Mouse (Mus musculus) spleen, adult 12 weeks (tissue): ENCODE data around the gene Phkg2.

Source experiments
- DNase-seq: peaks from one replicate; pipeline ENCODE4 v3.0.0; 2022; ENCODE audit warnings: low spot score

Gene Phkg2

GRCm38 (mm10) chr7:127572895-127573471, at the start of gene Phkg2:
Gene Phkg2 (plus strand): TSS chr7:127573340.
- peak; percentile 82 for DNase-seq

DNA sequence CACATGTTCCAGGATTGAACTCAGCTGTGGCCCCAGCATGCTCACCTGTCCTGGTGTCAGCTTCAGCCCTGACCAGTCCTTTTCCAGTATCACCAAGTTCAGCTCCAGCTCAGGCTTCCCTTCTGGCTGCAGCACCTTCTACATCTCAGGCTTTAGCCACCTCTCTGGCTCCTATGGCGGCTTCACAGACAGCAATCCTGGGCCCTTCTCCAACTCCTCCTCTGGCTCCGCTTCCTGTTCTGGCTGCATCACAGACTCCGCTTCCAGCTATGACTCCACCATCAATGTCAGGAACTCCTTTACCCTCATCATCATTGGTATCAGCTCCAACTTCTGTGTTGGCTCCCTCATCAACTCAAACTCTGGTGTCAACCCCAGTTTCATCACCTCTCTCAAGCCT, 31.5 kb upstream of the Phkg2 start:
- DNase-seq, result no peak

GRCm38 (mm10) chr7:127549116-127549835, 23.9 kb upstream of the Phkg2 start:
- no peak for DNase-seq

GRCm38 (mm10) chr7:127551558-127551957, 21.6 kb upstream of the Phkg2 start:
- DNase-seq, result no peak

DNA sequence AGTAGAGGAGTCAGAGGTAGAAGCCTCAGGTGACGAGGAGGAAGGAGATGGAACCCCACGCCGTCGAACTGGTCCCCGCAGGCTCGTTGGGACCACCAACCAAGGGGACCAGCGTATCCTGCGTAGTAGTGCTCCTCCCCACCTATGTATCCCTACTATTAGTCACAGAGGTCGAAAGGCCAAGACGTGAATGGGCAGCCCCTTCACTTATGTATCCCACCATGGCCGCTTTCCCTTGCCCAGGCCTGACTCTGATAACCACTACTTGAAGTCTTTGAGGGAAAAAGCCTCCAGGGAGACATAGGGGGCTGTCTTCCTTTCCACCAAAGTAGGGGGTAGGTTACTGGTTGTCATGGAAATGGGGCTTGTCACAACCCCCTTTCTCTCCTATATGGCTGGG, 12.6 kb upstream of the Phkg2 start:
- DNase-seq, result no peak

DNA sequence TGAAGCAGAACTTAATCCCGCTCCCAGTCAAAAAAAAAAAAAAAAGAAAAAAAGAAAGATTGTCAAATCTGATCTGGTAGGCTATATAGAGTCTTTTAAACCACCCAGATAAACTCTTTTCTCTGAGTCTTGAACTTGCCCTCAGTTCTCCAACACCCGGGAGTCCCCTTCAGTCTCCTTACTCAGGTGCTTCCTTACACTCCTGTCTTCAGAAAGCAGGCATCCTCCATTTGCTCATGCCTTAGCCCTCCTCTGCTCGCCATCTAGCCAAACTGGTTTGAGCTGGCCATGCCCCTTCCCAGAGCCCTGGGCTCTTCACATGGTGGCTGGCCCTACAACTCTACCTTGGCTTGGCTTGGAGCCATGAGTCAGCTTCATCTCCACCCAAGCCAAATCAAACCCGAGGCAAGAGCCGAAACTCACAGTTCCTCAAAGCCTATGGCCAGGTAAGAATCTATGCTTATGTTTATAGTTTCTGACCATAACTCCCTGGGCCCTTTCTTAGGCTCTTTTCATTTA, 11.7 kb upstream of the Phkg2 start, which contains the start of gene Tmem265:
TSS of gene Tmem265 (plus strand) at position 51 of the 519 bp plus-strand sequence.
- no peak for DNase-seq

GRCm38 (mm10) chr7:127564381-127565150, 8.6 kb upstream of the Phkg2 start:
- no peak for DNase-seq

- DNase-seq, result no peak
Measured at GRCm38 (mm10) chr7:127573503-127574008, 416 bp downstream of the Phkg2 start.

DNA sequence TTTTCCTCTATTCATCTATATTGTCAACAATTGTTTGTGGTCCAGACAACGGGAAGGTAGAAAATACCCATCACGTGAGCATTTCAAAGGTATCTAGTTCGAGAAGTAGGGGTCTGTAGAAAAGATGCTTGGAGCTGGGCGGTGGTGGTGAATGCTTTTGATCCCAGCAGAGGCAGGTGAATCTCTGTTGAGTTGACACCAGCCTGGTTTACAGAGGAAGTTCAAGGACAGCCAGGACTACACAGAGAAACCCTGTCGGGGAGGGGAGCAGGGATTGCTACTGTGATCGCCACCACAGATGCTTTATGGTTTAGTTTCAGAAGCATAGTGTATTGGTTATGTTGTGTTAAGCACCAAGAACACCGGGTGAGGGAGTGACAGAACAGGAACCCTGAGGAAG, 975 bp downstream of the Phkg2 start:
- DNase-seq, result no peak

DNA sequence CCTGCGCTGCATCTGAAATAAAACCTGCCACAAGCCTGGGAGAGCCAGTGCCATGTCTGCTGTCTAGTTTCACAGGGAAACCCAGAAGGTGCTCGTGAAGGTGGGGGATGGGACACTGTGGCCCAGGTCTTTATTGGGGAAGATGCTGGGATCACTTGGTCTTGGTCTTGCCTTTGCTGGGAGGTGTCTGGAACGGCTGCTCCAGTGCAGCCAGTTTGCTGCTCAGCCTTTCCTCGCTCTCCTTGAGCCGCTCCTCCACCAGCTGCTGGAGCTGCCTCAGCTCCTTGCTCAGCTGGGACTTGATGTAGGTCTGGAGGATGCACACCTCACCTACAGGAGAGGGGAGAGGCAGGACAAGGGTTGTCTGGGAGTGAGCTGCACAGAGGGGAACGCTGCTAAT, 10.1 kb downstream of the Phkg2 start:
- no peak for DNase-seq

DNA sequence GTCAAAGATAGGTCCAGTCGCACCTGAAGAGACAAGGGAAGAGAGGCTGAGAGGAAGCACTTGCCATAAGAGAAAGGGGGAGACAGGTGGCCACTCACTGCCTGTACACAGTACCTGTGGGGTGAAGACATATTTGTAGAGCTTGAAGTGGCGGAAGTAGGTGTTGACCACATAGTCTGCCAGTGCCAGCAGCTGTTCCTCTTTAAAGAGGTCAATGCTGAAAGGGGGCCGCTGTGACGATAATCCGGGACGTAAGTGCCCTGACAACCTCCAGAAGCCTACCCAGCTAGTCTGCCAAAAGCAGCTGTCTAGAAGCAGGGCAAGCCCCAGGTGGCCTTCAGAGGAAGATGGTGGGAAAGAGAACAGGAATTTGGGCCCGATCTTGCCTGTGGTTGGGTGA, 11.9 kb downstream of the Phkg2 start:
- no peak for DNase-seq

GRCm38 (mm10) chr7:127586149-127586548, 13.0 kb downstream of the Phkg2 start:
- DNase-seq, result peak; percentile 44

DNA sequence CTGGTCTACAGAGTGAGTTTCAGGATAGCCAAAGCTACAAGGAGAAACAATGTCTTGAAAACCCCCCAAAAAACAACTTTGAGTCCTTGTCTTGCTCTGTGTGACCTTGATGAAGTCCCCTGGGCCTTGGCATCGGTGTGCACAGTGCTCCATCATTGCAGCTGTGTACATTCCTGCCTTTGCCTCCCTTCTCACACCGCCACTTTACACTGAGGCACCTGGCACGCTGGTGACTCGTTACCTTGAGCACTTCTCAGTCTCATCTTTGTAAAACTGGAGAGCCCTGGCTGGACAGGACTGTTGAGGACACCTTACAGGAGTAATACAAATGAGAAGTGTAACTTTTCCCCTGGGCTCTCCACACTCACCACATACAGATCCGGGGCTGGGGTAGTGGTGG, 14.1 kb downstream of the Phkg2 start:
- no peak for DNase-seq

DNA sequence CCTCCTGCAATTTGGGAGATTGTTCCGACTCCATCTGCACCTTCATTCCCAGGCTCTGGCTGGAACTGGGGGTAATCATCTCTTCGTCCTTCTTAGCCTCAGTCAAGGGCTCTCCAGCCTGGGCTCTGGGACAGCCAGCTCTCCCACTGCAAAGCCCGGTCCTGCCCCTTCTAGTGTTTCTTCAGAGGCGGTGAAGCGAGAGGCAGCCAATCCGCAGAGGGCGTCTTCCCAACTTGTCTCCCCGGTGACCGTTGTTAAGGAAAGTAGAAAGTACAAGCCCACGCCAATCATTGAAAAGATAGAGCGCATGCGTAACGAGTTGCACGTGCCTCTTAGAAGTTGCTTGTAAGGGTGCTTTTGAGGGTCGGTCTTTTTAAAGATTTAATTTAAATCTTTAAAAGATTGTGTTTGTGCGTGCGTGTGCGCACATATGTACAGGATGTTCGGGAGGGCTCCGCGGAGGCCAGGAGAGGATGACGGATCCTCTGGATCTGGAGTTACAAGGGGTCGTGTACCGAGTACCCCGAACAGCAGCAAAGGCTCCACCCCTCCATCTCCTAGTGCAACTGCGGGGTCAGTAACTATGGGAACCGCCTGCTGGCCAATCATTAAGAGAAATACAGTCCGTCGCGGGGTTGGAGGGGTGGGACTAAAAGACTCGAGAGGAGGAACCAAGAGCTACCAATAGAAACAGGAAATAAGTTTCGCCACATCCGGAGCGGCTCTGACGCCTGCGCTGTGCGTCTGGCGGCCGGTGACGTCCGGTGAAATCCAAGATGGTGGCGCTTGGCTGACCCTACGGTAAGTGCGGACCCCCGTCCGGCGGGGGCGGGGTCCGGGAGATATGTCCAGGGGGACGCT, 15.1 kb downstream of the Phkg2 start, which contains the start of the genes Ccdc189 and Rnf40:
TSS of gene Ccdc189 (minus strand) at position 585 of the 861 bp plus-strand sequence.
TSS of gene Rnf40 (plus strand) at position 757 of the 861 bp plus-strand sequence.
- DNase-seq, result peak; percentile 82

- no peak for DNase-seq
Measured at GRCm38 (mm10) chr7:127588901-127589300, 15.8 kb downstream of the Phkg2 start.

GRCm38 (mm10) chr7:127589637-127590036, 16.5 kb downstream of the Phkg2 start:
- no peak for DNase-seq

DNA sequence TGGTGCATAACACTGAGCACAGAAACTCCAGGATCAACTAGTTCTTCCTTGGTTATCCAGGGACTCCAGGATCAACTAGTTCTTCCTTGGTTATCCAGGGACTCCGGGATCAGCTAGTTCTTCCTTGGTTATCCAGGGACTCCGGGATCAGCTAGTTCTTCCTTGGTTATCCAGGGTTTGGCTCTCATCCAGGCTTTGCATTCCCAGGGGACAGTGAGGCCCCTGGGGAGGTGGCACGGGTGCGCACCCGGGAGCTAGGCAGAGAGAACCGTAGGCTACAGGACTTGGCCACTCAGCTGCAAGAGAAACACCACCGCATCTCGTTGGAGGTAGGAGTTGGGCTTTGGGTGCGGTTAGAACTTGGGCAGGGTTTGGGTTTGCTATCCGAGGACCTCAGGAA, 18.0 kb downstream of the Phkg2 start:
- no peak for DNase-seq

DNA sequence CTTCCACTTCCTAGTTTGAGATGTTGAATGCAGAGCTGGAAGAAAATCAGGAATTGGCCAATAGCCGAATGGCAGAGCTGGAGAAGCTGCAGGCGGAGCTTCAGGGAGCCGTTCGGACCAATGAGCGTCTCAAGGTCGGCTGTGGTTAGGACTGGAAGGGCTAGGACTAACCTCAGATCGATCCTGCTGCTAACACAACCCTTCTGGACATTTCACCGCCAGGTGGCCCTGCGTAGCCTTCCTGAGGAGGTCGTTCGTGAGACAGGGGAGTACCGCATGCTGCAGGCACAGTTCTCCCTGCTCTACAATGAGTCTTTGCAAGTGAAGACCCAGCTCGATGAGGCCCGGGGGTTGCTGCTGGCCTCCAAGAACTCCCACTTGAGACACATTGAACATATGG, 19.4 kb downstream of the Phkg2 start:
- no peak for DNase-seq

GRCm38 (mm10) chr7:127596747-127597146, 23.6 kb downstream of the Phkg2 start:
- DNase-seq, result no peak

DNA sequence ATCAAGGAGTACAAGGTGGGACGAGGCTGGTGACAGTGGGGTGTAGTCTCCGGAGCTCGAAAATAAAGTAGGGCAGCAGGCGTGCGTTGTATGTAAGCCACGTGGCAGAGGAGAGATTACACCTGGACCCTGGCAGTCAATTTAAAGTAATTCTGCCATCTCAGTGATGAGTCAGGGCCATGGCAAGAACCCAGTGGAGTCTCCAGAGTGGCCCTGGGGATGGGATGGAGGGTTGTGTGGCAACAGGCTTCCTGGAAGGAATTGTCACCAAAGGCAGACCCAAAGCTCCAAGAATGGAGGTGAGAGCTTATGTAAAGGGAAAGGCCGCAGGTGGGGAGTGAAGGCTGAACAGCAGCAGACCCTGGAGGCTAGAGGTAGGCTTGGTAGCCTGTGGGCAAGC, 27.5 kb downstream of the Phkg2 start:
- no peak for DNase-seq

- DNase-seq, result no peak
Measured at GRCm38 (mm10) chr7:127601735-127602134, 28.6 kb downstream of the Phkg2 start.
